Mouse (Mus musculus) intestine, postnatal 0 days (tissue): ENCODE results near the gene Vps8. TPM values are rescaled to one million over a fixed set of nuclear protein-coding genes. Genes with fewer than 3 reads are reported as not detected.
"Not testable (repeated sequence)": the region's sequence is repeated elsewhere in the genome, so short reads cannot be mapped to it uniquely, and the experiment has no call there.

Source experiments
- ATAC-seq: fragments of 200-750 bp; cut with Nextera tagmentation; 2 replicates; pipeline ENCODE4 v1.8.0; 2017; ENCODE audit warnings: mild to moderate bottlenecking, moderate TSS enrichment, moderate library complexity
- H3K27ac ChIP-seq: fragments of 300-500 bp; sonication (generic); 2 replicates; pipeline ENCODE4 v1.5.1; 2014; ENCODE audit warnings: mild to moderate bottlenecking, low read depth, low read length, moderate library complexity
- H3K27me3 ChIP-seq: fragments of 300-500 bp; sonication (generic); replicated peaks from 2 replicates; pipeline ENCODE4 v1.6.1; 2014; ENCODE audit warnings: low read length, mixed read lengths; ENCODE audit not compliant: control insufficient read depth, insufficient read depth
- H3K36me3 ChIP-seq: fragments of 300-500 bp; sonication (generic); 2 replicates; pipeline ENCODE4 v1.6.1; 2014; ENCODE audit warnings: mild to moderate bottlenecking, moderate library complexity; ENCODE audit not compliant: control insufficient read depth, insufficient read depth
- H3K4me1 ChIP-seq: fragments of 300-500 bp; sonication (generic); replicated peaks from 2 replicates; pipeline ENCODE4 v1.6.1; 2014; ENCODE audit warnings: antibody characterized with exemption, low read length, mixed read lengths; ENCODE audit not compliant: control insufficient read depth, insufficient read depth
- H3K4me2 ChIP-seq: fragments of 300-500 bp; sonication (generic); replicated peaks from 2 replicates; pipeline ENCODE4 v1.6.1; 2014; ENCODE audit warnings: low read depth, mild to moderate bottlenecking, moderate library complexity
- H3K4me3 ChIP-seq: fragments of 300-500 bp; sonication (generic); 2 replicates; pipeline ENCODE4 v1.5.1; 2014; ENCODE audit warnings: low read depth, low read length
- H3K9ac ChIP-seq: fragments of 300-500 bp; sonication (generic); 2 replicates; pipeline ENCODE4 v1.6.1; 2014; ENCODE audit warnings: mild to moderate bottlenecking, low read depth, low read length
- H3K9me3 ChIP-seq: fragments of 300-500 bp; sonication (generic); 2 replicates; pipeline ENCODE4 v1.6.1; 2016; ENCODE audit warnings: mixed run types; ENCODE audit not compliant: control insufficient read depth
- CTCF ChIP-seq: sonication (generic); IDR thresholded peaks from 2 replicates; pipeline ENCODE4 v1.5.1; 2016; ENCODE audit warnings: low read depth, mild to moderate bottlenecking, control low read depth, antibody characterized with exemption, moderate library complexity
- WGBS: fragments of 180-500 bp; shearing (Covaris S2); extraction: QIAGEN DNeasy Blood & Tissue Kit; methylation state at CpG from one replicate; pipeline ENCODE4 v1.1.7; 2014; 5-methylcytosine and 5-hydroxymethylcytosine counted together
- polyA plus RNA-seq: library from polyadenylated mRNA; unstranded; fragments of >200 nt; fragmentation: Nextera tagmentation; extraction: Ambion mirVana; gene quantifications from 2 replicates; pipeline ENCODE4 v1.2.1, GENCODE M21; 2015

Vps8 gene
- polyA plus RNA-seq, 1 experiment from 2014 or later: 6.6 TPM

DNA sequence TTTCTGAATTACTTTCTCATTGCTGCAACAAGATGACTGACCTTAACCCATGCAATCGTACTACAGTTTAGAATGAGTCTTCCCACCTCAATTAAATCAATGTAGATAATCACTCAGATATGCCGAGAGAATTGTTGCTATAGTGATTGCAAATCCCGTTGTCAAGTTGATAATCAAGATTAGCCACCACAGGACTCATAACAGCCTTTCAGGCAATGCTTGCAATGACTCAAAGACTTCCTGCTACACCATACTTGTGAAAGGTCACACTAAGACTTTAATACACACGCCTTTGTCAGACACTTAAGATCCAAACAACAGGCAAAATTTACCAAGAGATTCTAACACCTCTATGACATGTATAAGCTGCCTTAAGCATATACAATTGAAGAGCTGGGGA lies 249.0 kb downstream of the Vps8 start:
- 67% methylated on average over 4 of the region's 4 CpGs for WGBS

GRCm38 (mm10) chr16:21673046-21673445 lies 250.1 kb downstream of the Vps8 start:
- H3K9me3 ChIP-seq, H3K4me3 ChIP-seq, ATAC-seq: not testable (repeated sequence)

More for the DNA sequence above, 249.0 kb downstream of the Vps8 start:
- Histone ChIP-seq H3K36me3 (no peaks in the 10 kb centered on the region), H3K4me2 (no peak overlapping the region), H3K27ac (no peak overlapping the region), H3K27me3 (no peaks in the 10 kb centered on the region), H3K9me3 (no peaks in the 10 kb centered on the region), H3K4me1 (no peaks in the 10 kb centered on the region), H3K4me3 (no peak overlapping the region), H3K9ac (no peak overlapping the region)
- TF ChIP-seq CTCF: no peak
- no peak for ATAC-seq

DNA sequence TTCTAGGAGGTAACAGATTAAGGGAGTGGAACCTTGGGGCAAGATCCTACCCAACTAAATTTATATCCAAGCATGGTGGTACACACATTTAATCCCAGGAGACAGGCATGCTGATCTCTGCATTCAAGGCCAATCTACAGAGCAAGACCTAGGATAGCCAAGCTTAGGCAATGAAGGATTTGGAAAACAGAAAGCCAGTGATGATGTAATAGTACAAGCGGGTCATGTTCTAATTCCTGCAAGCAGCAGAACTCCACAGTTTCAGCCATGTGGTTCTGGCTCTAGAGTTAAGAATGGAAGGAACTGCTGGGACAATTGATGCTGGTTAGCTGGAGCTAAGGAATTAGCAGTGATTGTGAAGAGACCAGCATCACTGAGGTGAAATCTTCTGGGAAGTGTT lies 250.7 kb downstream of the Vps8 start:
- WGBS: 90% methylated on average over 1 of the region's 1 CpGs
- not testable (repeated sequence) for H3K9ac ChIP-seq, H3K27me3 ChIP-seq, H3K4me1 ChIP-seq, H3K9me3 ChIP-seq, H3K27ac ChIP-seq, H3K36me3 ChIP-seq, H3K4me2 ChIP-seq, H3K4me3 ChIP-seq, ATAC-seq

More at GRCm38 (mm10) chr16:21673046-21673445, 250.1 kb downstream of the Vps8 start:
- not testable (repeated sequence) for H3K4me1 ChIP-seq, H3K36me3 ChIP-seq, H3K9ac ChIP-seq, H3K4me2 ChIP-seq, H3K27ac ChIP-seq, H3K27me3 ChIP-seq

DNA sequence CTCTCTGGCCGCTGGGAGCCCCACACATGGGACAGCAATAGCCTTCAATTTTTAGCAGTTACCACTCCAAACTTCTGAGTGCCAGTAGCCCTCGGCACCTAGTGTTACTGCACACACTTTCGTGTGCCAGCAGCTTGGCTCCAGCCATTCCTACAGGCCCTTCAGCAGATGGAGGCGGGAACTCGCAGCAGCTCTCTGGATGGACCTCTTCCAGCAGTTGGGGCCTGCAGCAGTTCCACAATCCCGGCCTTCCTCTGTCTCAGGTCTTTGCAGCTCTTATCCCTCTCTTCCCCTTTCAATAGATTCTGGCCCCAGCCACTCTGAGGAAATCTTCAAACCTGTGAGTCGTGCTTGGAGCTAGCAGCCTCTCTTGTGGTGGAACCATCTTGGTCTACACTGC lies 253.9 kb downstream of the Vps8 start:
- WGBS: 87% methylated on average over 7 of the region's 7 CpGs
- H3K27me3 ChIP-seq: no peaks in the 10 kb centered on the region
- ATAC-seq: no peak
- H3K36me3 ChIP-seq: no peaks in the 10 kb centered on the region
- no peak for TF ChIP-seq CTCF
- no peak overlapping the region for H3K4me2 ChIP-seq
- H3K4me3 ChIP-seq: no peak overlapping the region
- no peak overlapping the region for H3K27ac ChIP-seq
- no peaks in the 10 kb centered on the region for H3K4me1 ChIP-seq
- no peaks in the 10 kb centered on the region for H3K9me3 ChIP-seq
- H3K9ac ChIP-seq: no peak overlapping the region

- TF ChIP-seq CTCF: no peak
- Histone ChIP-seq H3K9me3 (no peaks in the 10 kb centered on the region), H3K4me1 (no peaks in the 10 kb centered on the region), H3K4me2 (no peak overlapping the region), H3K27me3 (no peaks in the 10 kb centered on the region), H3K27ac (no peak overlapping the region), H3K4me3 (no peak overlapping the region), H3K36me3 (no peaks in the 10 kb centered on the region), H3K9ac (no peak overlapping the region)
- ATAC-seq: no peak
- WGBS: 76% methylated on average over 5 of the region's 5 CpGs
Observed at GRCm38 (mm10) chr16:21687406-21687805, 264.5 kb downstream of the Vps8 start.

DNA sequence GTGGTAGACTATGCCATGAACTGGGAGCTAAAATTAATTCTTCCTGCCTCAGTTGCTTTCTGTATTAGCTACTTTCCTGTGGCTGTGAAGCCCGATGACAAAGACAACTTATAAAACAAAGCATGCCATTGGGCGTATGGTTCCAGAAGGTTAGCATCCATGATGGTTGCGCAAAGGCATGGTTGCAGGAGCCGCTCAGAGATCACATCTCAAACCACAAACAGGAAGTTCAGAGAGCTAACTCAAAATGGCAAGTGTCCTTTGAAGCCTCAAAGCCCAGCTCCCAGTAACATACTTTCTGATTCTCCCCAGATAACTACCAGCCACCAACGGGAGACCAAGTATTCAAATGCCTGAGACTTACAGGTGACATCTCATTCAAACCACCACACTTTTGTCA lies 266.2 kb downstream of the Vps8 start:
- H3K4me3 ChIP-seq: no peak overlapping the region
- H3K9ac ChIP-seq: no peak overlapping the region
- H3K9me3 ChIP-seq: no peaks in the 10 kb centered on the region
- H3K27me3 ChIP-seq: no peaks in the 10 kb centered on the region
- no peak for TF ChIP-seq CTCF
- H3K27ac ChIP-seq: no peak overlapping the region
- 85% methylated on average over 5 of the region's 5 CpGs for WGBS
- no peak overlapping the region for H3K4me2 ChIP-seq
- no peaks in the 10 kb centered on the region for H3K36me3 ChIP-seq
- H3K4me1 ChIP-seq: no peaks in the 10 kb centered on the region
- ATAC-seq: no peak

DNA sequence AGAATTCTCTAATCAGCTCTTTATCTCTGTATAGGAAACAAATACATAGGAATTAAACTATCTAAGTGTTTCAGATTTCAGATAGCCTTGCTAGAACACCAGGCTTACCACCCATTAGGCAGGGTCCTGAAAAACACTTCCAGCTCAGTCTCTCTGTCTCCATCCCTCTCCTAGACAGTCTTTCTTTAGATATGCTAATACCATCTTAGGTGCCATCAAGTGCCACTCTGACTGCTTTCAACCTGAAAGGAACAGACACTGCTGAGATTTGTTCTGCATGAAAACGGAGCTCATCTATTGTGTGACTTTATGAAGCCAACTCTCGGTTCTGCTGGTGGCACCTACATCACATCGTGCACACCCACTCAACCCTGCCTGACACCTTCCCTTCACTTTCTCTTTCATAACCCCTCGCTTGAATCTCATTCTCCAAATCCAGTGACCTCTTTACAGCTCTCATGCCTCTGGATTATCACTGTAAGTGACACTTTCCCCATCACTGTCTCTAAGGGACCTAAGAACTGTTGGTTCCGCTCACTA lies 267.4 kb downstream of the Vps8 start:
- H3K27ac ChIP-seq: no peak overlapping the region

More for the DNA sequence above, 267.4 kb downstream of the Vps8 start:
- ATAC-seq: no peak
- Histone ChIP-seq H3K9ac (no peak overlapping the region), H3K4me2 (no peak overlapping the region), H3K4me1 (no peaks in the 10 kb centered on the region), H3K27me3 (no peaks in the 10 kb centered on the region), H3K9me3 (no peaks in the 10 kb centered on the region), H3K4me3 (no peak overlapping the region), H3K36me3 (no peaks in the 10 kb centered on the region)
- WGBS: 70% methylated on average over 5 of the region's 5 CpGs
- TF ChIP-seq CTCF: no peak
